Mouse (Mus musculus): ENCODE results near the gene Foxf1. TPM values are rescaled to one million over a fixed set of nuclear protein-coding genes. Genes with fewer than 3 reads are reported as not detected.

The Foxf1 gene
- total RNA-seq (2021), result under 1 TPM; 0.49 to 0.71 TPM
- long read RNA-seq, experiment 1, partial matches to known transcripts, result 0 of 1 reads
- long read RNA-seq, experiment 1, other reads (novel, unspliced or antisense), result 0 of 1 reads
- long read RNA-seq, experiment 2, partial matches to known transcripts, result 0 of 1 reads
- long read RNA-seq, experiment 2, other reads (novel, unspliced or antisense), result 0 of 1 reads

GRCm38 (mm10) chr8:121084210-121084951 lies at the start of gene Foxf1:
Gene Foxf1 (plus strand): TSS chr8:121084386.
- Histone ChIP-seq H3K27ac (peak within 1 kb of the TSS; percentile 55; the same call in 1 of the 2 replicates), H3K4me3 (peak within 1 kb of the TSS; percentile 55)
- no peak for TF ChIP-seq CTCF (conservative IDR thresholded peaks at IDR 0.05)
- no peak for DNase-seq (ENCODE audit: low spot score in 2 of 2)

GRCm38 (mm10) chr8:121035611-121036010 lies 48.6 kb upstream of the Foxf1 start:
- Histone ChIP-seq H3K4me3 (no peak overlapping the region), H3K27ac (no peak overlapping the region)
- no peak for TF ChIP-seq CTCF (conservative IDR thresholded peaks at IDR 0.05)
- no peak for DNase-seq (ENCODE audit: low spot score in 2 of 2)

- H3K27ac ChIP-seq, result no peak overlapping the region
Measured at GRCm38 (mm10) chr8:121043719-121044440, 40.3 kb upstream of the Foxf1 start.

GRCm38 (mm10) chr8:121047441-121047840 lies 36.7 kb upstream of the Foxf1 start:
- peak; percentile 51 for TF ChIP-seq CTCF (conservative IDR thresholded peaks at IDR 0.05)
- Histone ChIP-seq H3K27ac (no peak overlapping the region), H3K4me3 (no peak overlapping the region)
- no peak for DNase-seq (ENCODE audit: low spot score in 2 of 2)

More at GRCm38 (mm10) chr8:121043719-121044440, 40.3 kb upstream of the Foxf1 start:
- no peak overlapping the region for H3K4me3 ChIP-seq
- TF ChIP-seq CTCF (conservative IDR thresholded peaks at IDR 0.05), result no peak
- no peak for DNase-seq (ENCODE audit: low spot score in 2 of 2)

- no peak overlapping the region for H3K4me3 ChIP-seq
- no peak for TF ChIP-seq CTCF (conservative IDR thresholded peaks at IDR 0.05)
- no peak overlapping the region for H3K27ac ChIP-seq
- no peak for DNase-seq (ENCODE audit: low spot score in 2 of 2)
Measured at GRCm38 (mm10) chr8:121058081-121058480, 26.1 kb upstream of the Foxf1 start.

GRCm38 (mm10) chr8:121059098-121059497 lies 25.1 kb upstream of the Foxf1 start:
- DNase-seq (ENCODE audit: low spot score in 2 of 2), result peak; percentile 52 to 63
- Histone ChIP-seq H3K4me3 (no peak overlapping the region), H3K27ac (no peak overlapping the region)
- no peak for TF ChIP-seq CTCF (conservative IDR thresholded peaks at IDR 0.05)

- no peak for TF ChIP-seq CTCF (conservative IDR thresholded peaks at IDR 0.05)
- H3K4me3 ChIP-seq, result no peak overlapping the region
- DNase-seq (ENCODE audit: low spot score in 2 of 2), result peak; percentile 37 to 48
- H3K27ac ChIP-seq, result peak overlapping the region; percentile 67
Measured at GRCm38 (mm10) chr8:121062521-121062920, 21.7 kb upstream of the Foxf1 start.

- DNase-seq (ENCODE audit: low spot score in 2 of 2), result no peak
- H3K4me3 ChIP-seq, result no peak overlapping the region
- H3K27ac ChIP-seq, result no peak overlapping the region
- TF ChIP-seq CTCF (conservative IDR thresholded peaks at IDR 0.05), result no peak
Measured at GRCm38 (mm10) chr8:121063649-121064048, 20.5 kb upstream of the Foxf1 start.

GRCm38 (mm10) chr8:121071454-121071853 lies 12.7 kb upstream of the Foxf1 start:
- no peak overlapping the region for H3K27ac ChIP-seq
- TF ChIP-seq CTCF (conservative IDR thresholded peaks at IDR 0.05), result peak; percentile 61
- no peak overlapping the region for H3K4me3 ChIP-seq
- DNase-seq (ENCODE audit: low spot score in 2 of 2), result no peak

GRCm38 (mm10) chr8:121072406-121073130 lies 11.6 kb upstream of the Foxf1 start:
- no peak overlapping the region for H3K4me3 ChIP-seq
- DNase-seq (ENCODE audit: low spot score in 2 of 2), result no peak
- no peak for TF ChIP-seq CTCF (conservative IDR thresholded peaks at IDR 0.05)
- no peak overlapping the region for H3K27ac ChIP-seq

GRCm38 (mm10) chr8:121073174-121074107 lies 10.7 kb upstream of the Foxf1 start:
- Histone ChIP-seq H3K27ac (no peak overlapping the region), H3K4me3 (no peak overlapping the region)
- TF ChIP-seq CTCF (conservative IDR thresholded peaks at IDR 0.05), result no peak
- DNase-seq (ENCODE audit: low spot score in 2 of 2), result no peak

Measured in layer of hippocampus, adult 2 months (tissue).